Mouse (Mus musculus) heart, embryonic 13.5 days (tissue): Measurements from ENCODE around the gene Drosha. TPM values are rescaled to one million over a fixed set of nuclear protein-coding genes. Genes with fewer than 3 reads are reported as not detected.

Experiments
- ATAC-seq: fragments of 200-750 bp; cut with Nextera tagmentation; 2 replicates; pipeline ENCODE4 v1.8.0; 2017; ENCODE audit warnings: moderate TSS enrichment; ENCODE audit not compliant: insufficient number of reproducible peaks, low FRiP score, low TSS enrichment; ENCODE audit errors: extremely low read depth
- H3K27ac ChIP-seq: fragments of 300-500 bp; sonication (generic); replicated peaks from 2 replicates; pipeline ENCODE4 v1.5.1; 2015; ENCODE audit warnings: moderate library complexity, mild to moderate bottlenecking, inconsistent platforms
- H3K27me3 ChIP-seq: fragments of 300-500 bp; sonication (generic); replicated peaks from 2 replicates; pipeline ENCODE4 v1.6.1; 2015; ENCODE audit warnings: mild to moderate bottlenecking, inconsistent platforms
- H3K36me3 ChIP-seq: fragments of 300-500 bp; sonication (generic); 2 replicates; pipeline ENCODE4 v1.6.1; 2015; ENCODE audit warnings: mild to moderate bottlenecking, inconsistent platforms
- H3K4me1 ChIP-seq: fragments of 300-500 bp; sonication (generic); 2 replicates; pipeline ENCODE4 v1.6.1; 2015; ENCODE audit warnings: inconsistent platforms
- H3K4me2 ChIP-seq: fragments of 300-500 bp; sonication (generic); 2 replicates; pipeline ENCODE4 v1.6.1; 2015; ENCODE audit warnings: inconsistent platforms, mild to moderate bottlenecking, moderate library complexity
- H3K4me3 ChIP-seq: fragments of 300-500 bp; sonication (generic); 2 replicates; pipeline ENCODE4 v1.5.1; 2015; ENCODE audit warnings: moderate library complexity, mild to moderate bottlenecking, inconsistent platforms
- H3K9ac ChIP-seq: fragments of 300-500 bp; sonication (generic); 2 replicates; pipeline ENCODE4 v1.6.1; 2015; ENCODE audit warnings: inconsistent platforms, mild to moderate bottlenecking, moderate library complexity
- H3K9me3 ChIP-seq: fragments of 300-500 bp; sonication (generic); 2 replicates; pipeline ENCODE4 v1.6.1; 2016; ENCODE audit warnings: inconsistent platforms
- WGBS: fragments of 180-500 bp; shearing (Covaris S2); methylation state at CpG from one replicate; pipeline ENCODE4 v1.1.7; 2015; ENCODE audit warnings: mixed read lengths; 5-methylcytosine and 5-hydroxymethylcytosine counted together
- polyA plus RNA-seq: library from polyadenylated mRNA; unstranded; fragments of >200 nt; fragmentation: Nextera tagmentation; extraction: Ambion mirVana; gene quantifications from 2 replicates; pipeline ENCODE4 v1.2.1, GENCODE M21; 2015

The Drosha gene
- polyA plus RNA-seq, 1 experiment from 2014 or later = 25.5 TPM

DNA sequence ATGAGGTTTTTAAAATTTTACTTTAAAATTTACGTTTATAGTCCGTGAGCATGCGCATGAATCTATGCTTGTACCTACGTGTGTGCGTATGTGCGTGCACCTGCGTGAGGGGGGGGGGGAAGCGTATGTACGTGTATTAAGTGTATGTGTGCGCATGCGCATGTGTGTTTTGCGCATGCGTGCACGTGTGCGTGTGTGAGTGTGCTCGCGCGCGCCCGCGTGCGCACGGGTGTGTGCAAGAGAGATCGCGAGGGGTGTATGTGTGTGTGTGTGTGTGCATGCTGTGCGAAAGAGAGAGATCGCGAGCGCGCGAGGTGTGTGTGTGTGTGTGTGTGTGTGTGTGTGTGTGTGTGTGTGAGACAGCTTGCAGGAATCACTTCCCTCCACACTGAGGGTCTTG, 8.8 kb downstream of the Drosha start:
- ATAC-seq = no peak
- no peak overlapping the region for H3K27ac ChIP-seq
- H3K36me3 ChIP-seq = peaks cover 74% of the 10 kb centered on the region
- no peak overlapping the region for H3K9ac ChIP-seq
- H3K9me3 ChIP-seq = no peaks in the 10 kb centered on the region
- H3K27me3 ChIP-seq = no peaks in the 10 kb centered on the region
- no peak overlapping the region for H3K4me3 ChIP-seq
- 0 out of 2 replicates have a peak, but pooled peaks cover 3% of the 10 kb centered on the region for H3K4me1 ChIP-seq
- no peak overlapping the region for H3K4me2 ChIP-seq
- WGBS = 97% methylated on average over 31 of the region's 31 CpGs

GRCm38 (mm10) chr15:12834231-12834630, 9.6 kb downstream of the Drosha start:
- H3K4me1 ChIP-seq = 0 out of 2 replicates have a peak, but pooled peaks cover 3% of the 10 kb centered on the region

GRCm38 (mm10) chr15:12840737-12841136, 16.1 kb downstream of the Drosha start:
- no peak overlapping the region for H3K4me3 ChIP-seq
- no peaks in the 10 kb centered on the region for H3K27me3 ChIP-seq
- no peaks in the 10 kb centered on the region for H3K9me3 ChIP-seq
- no peak for ATAC-seq
- no peak overlapping the region for H3K9ac ChIP-seq
- H3K36me3 ChIP-seq = peaks cover 89% of the 10 kb centered on the region
- H3K4me2 ChIP-seq = no peak overlapping the region
- 0 out of 2 replicates have a peak, but pooled peaks cover 3% of the 10 kb centered on the region for H3K4me1 ChIP-seq
- no peak overlapping the region for H3K27ac ChIP-seq
- 88% methylated on average over 11 of the region's 11 CpGs for WGBS

More at GRCm38 (mm10) chr15:12834231-12834630, 9.6 kb downstream of the Drosha start:
- Histone ChIP-seq H3K9me3 (no peaks in the 10 kb centered on the region), H3K9ac (no peak overlapping the region), H3K36me3 (peaks cover 69% of the 10 kb centered on the region), H3K4me3 (no peak overlapping the region), H3K4me2 (no peak overlapping the region), H3K27me3 (no peaks in the 10 kb centered on the region), H3K27ac (no peak overlapping the region)
- no peak for ATAC-seq
- WGBS = 88% methylated on average over 24 of the region's 24 CpGs

- Histone ChIP-seq H3K27me3 (no peaks in the 10 kb centered on the region), H3K4me1 (0 out of 2 replicates have a peak, but pooled peaks cover under 1% of the 10 kb centered on the region), H3K27ac (no peak overlapping the region), H3K9me3 (no peaks in the 10 kb centered on the region), H3K4me3 (no peak overlapping the region), H3K36me3 (peaks cover 92% of the 10 kb centered on the region), H3K9ac (no peak overlapping the region), H3K4me2 (no peak overlapping the region)
- ATAC-seq = no peak
- WGBS = 72% methylated on average over 7 of the region's 7 CpGs
Observed at GRCm38 (mm10) chr15:12842833-12843232, 18.2 kb downstream of the Drosha start.

GRCm38 (mm10) chr15:12848196-12848975, 23.8 kb downstream of the Drosha start:
- 78% methylated on average over 11 of the region's 11 CpGs for WGBS
- no peak overlapping the region for H3K9ac ChIP-seq
- H3K4me3 ChIP-seq = no peak overlapping the region
- H3K4me2 ChIP-seq = no peak overlapping the region
- no peak overlapping the region for H3K27ac ChIP-seq
- no peaks in the 10 kb centered on the region for H3K9me3 ChIP-seq
- no peak for ATAC-seq
- H3K36me3 ChIP-seq = peaks cover 93% of the 10 kb centered on the region
- no peaks in the 10 kb centered on the region for H3K4me1 ChIP-seq
- no peaks in the 10 kb centered on the region for H3K27me3 ChIP-seq

DNA sequence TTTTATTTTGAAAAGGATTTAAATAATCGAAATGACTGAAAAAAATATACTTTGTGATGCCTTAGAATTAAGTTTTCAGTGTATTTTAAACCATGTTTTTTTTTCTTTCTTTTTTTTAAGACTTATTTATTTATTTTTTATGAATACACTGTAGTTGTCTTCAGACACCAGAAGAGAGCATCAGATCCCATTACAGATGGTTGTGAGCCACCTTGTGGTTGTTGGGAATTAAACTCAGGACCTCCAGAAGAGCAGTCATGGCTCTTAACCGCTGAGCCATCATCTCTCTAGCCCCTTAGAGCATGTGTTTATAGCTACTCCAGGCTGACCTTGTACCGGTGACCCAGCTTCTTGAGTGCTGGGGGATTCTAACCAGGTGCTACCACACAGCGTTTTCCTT, 24.8 kb downstream of the Drosha start:
- WGBS = 70% methylated on average over 4 of the region's 4 CpGs
- H3K36me3 ChIP-seq = peaks cover 93% of the 10 kb centered on the region
- no peak overlapping the region for H3K9ac ChIP-seq
- no peaks in the 10 kb centered on the region for H3K4me1 ChIP-seq
- H3K27ac ChIP-seq = no peak overlapping the region
- no peaks in the 10 kb centered on the region for H3K27me3 ChIP-seq
- no peak overlapping the region for H3K4me3 ChIP-seq
- ATAC-seq = no peak
- no peak overlapping the region for H3K4me2 ChIP-seq
- no peaks in the 10 kb centered on the region for H3K9me3 ChIP-seq

GRCm38 (mm10) chr15:12853471-12853870, 28.9 kb downstream of the Drosha start:
- Histone ChIP-seq H3K4me3 (no peak overlapping the region), H3K27me3 (no peaks in the 10 kb centered on the region), H3K4me1 (peaks cover 10% of the 10 kb centered on the region), H3K9ac (no peak overlapping the region), H3K36me3 (peaks cover 92% of the 10 kb centered on the region), H3K27ac (no peak overlapping the region), H3K4me2 (no peak overlapping the region), H3K9me3 (no peaks in the 10 kb centered on the region)
- WGBS = 90% methylated on average over 8 of the region's 8 CpGs
- ATAC-seq = no peak

DNA sequence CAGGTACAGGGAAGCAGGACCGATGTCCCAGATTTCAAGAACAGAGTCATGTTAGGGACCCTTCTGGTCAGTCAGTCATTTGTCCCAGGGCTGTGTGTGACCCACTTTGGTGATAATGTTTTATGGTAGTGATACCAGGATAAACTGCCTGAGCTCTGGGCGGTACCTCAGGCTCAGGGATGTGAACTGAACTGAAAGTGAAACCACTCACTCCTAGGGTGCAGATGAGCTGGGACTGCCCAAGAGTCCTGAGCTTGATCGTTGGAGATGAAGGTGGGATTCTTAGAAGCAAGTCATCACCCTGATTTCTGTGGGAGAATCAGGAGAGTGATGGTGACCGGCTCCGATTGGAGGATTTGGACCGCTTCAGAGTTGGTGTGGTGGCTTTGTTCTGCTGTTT, 32.2 kb downstream of the Drosha start:
- no peak for ATAC-seq

DNA sequence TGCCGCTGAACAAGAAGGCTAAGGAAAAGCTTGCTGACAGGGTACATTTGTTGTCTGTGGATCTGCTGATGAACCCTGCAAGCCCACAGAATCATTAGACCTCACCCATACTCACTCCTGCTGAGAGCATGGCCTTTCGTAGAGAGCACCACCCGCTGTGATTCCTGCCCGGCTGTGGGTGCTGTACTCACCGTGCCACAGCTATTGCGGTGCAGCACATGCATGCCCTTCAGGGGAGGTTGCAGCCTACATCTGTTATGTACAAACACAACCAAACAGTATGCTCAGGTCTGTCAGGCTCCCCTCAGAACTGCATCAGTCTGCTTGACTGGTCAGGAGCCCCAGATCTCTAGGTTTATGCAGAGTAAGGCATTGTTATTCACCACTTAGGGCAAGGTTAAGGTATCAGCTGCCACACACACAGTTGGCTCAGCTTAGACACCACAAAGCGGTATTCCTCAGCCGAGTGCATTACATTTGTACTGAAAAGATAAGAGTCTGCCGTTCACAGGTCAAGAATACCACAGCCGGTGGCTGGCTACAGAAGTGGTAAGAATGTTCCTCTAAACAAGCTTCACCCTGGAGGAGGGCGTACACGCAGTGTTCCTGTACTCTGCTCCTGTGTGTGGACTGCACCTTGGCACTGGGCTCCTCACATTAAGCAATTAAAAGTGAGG, 33.4 kb downstream of the Drosha start:
- no peak; the same call in 1 of the 2 replicates for ATAC-seq
- Histone ChIP-seq H3K36me3 (peaks cover 95% of the 10 kb centered on the region), H3K4me1 (peaks cover 13% of the 10 kb centered on the region), H3K4me2 (no peak overlapping the region), H3K27me3 (no peaks in the 10 kb centered on the region), H3K9me3 (no peaks in the 10 kb centered on the region), H3K4me3 (no peak overlapping the region), H3K9ac (no peak overlapping the region), H3K27ac (peak overlapping the region; percentile 69)
- 58% methylated on average over 12 of the region's 12 CpGs for WGBS

More for the DNA sequence above, 32.2 kb downstream of the Drosha start:
- Histone ChIP-seq H3K27me3 (no peaks in the 10 kb centered on the region), H3K4me1 (peaks cover 13% of the 10 kb centered on the region), H3K36me3 (peaks cover 95% of the 10 kb centered on the region), H3K4me3 (no peak overlapping the region), H3K27ac (no peak overlapping the region), H3K9ac (no peak overlapping the region), H3K9me3 (no peaks in the 10 kb centered on the region), H3K4me2 (no peak overlapping the region)
- 94% methylated on average over 6 of the region's 6 CpGs for WGBS

DNA sequence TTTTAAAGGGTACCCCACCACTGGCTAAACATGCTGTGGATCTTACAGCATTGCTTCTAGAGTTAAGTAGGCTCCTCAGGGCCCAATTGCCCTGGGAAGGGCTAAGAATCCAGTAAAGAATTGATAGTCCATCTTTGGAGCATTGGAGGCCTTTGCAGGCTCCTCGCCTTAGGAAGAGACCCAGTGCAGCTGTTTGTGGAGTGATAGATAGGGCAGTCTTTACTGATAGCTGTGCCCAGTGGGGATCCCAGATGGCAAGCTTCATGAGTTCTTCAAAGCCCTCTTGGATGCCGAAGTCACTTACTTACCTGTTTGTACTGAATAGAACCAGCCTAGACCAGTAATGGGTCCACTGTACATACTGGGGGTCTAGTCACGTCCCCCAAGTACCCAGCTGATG, 34.0 kb downstream of the Drosha start:
- ATAC-seq = no peak
- peaks cover 92% of the 10 kb centered on the region for H3K36me3 ChIP-seq
- WGBS = 74% methylated on average over 3 of the region's 3 CpGs
- H3K9ac ChIP-seq = no peak overlapping the region
- H3K4me1 ChIP-seq = peaks cover 13% of the 10 kb centered on the region
- no peaks in the 10 kb centered on the region for H3K9me3 ChIP-seq
- H3K4me2 ChIP-seq = no peak overlapping the region
- no peaks in the 10 kb centered on the region for H3K27me3 ChIP-seq
- no peak overlapping the region for H3K4me3 ChIP-seq
- peak overlapping the region; percentile 69 for H3K27ac ChIP-seq

GRCm38 (mm10) chr15:12862061-12862460, 37.4 kb downstream of the Drosha start:
- WGBS = 76% methylated on average over 3 of the region's 3 CpGs
- Histone ChIP-seq H3K9ac (no peak overlapping the region), H3K4me2 (no peak overlapping the region), H3K27ac (no peak overlapping the region), H3K36me3 (peaks cover 84% of the 10 kb centered on the region), H3K4me1 (peaks cover 31% of the 10 kb centered on the region), H3K9me3 (no peaks in the 10 kb centered on the region), H3K4me3 (no peak overlapping the region), H3K27me3 (no peaks in the 10 kb centered on the region)
- no peak for ATAC-seq
